ENCODE assay signal across 33 mouse cellular contexts in the genomic region with DNA sequence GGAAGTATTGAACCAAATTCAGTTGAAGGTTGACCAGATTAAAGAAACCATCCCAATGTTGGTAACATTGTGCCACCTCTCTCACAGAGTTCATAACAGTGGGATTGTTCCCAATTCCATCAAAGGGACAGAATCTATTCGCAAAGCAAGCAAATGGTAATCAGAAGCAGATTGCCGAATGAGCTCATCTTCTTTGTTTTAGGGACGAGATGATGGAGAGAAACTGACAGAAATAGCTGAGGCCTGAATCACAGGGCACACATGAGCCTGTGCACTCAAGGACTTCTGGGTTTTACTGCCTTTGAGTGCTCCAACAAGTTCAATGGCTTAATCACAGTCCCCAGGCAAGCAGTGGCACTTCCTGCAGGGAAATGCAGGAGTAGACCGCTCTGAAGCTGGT. TPM values are rescaled to one million over a fixed set of nuclear protein-coding genes. Genes with fewer than 3 reads are reported as not detected.
DNase-seq lines count a peak whose midpoint lies in the region; ATAC-seq and TF ChIP-seq lines count a peak whose summit lies in the region.
"Had no signal": no experiment of that assay in that cellular context is flagged by ENCODE, and none has a peak within 500 bp of the region (broad histone marks: within the 10 kb centered on the region; RNA-seq: fewer than 3 reads in every experiment).

No protein-coding gene starts in this region.

- H3K4me2 ChIP-seq in forebrain, embryonic 12.5 days, result no peak overlapping the region
- no peak overlapping the region for H3K4me2 ChIP-seq in forebrain, postnatal 0 days (ENCODE audit: low read depth)
- H3K4me2 ChIP-seq: embryonic facial prominence, embryonic 12.5 days; embryonic facial prominence, embryonic 15.5 days; forebrain, embryonic 13.5 days; heart, embryonic 11.5 days; hindbrain, embryonic 13.5 days; intestine, embryonic 15.5 days had no signal

- no peak overlapping the region for H3K27ac ChIP-seq in forebrain, embryonic 12.5 days
- no peak overlapping the region for H3K27ac ChIP-seq in forebrain, postnatal 0 days (ENCODE audit: low read depth, low read length)
- H3K27ac ChIP-seq: embryonic facial prominence, embryonic 12.5 days; embryonic facial prominence, embryonic 15.5 days; forebrain, embryonic 13.5 days; gastrocnemius, adult 2 months; hindbrain, embryonic 10.5 days; hindbrain, embryonic 13.5 days; intestine, embryonic 15.5 days had no signal

- WGBS in forebrain, embryonic 12.5 days, result 78% methylated on average over 4 of the region's 4 CpGs
- WGBS in forebrain, postnatal 0 days, result 71% methylated on average over 4 of the region's 4 CpGs

- H3K9me3 ChIP-seq in forebrain, embryonic 12.5 days, result no peaks in the 10 kb centered on the region
- H3K9me3 ChIP-seq in forebrain, postnatal 0 days (ENCODE audit: low read length), result no peaks in the 10 kb centered on the region
- H3K9me3 ChIP-seq: embryonic facial prominence, embryonic 12.5 days; embryonic facial prominence, embryonic 15.5 days; forebrain, embryonic 13.5 days; hindbrain, embryonic 10.5 days; hindbrain, embryonic 13.5 days; intestine, embryonic 15.5 days had no signal

- TF ChIP-seq CTCF in forebrain, postnatal 0 days (IDR thresholded peaks at IDR 0.05; ENCODE audit: low read depth), result no peak

- ATAC-seq in cerebellum, adult (ENCODE audit: insufficient number of reproducible peaks, low FRiP score, low TSS enrichment), result peak; percentile 10; the same call in 1 of the 2 replicates
- ATAC-seq in forebrain, embryonic 12.5 days (ENCODE audit: low FRiP score), result no peak
- no peak for ATAC-seq in forebrain, postnatal 0 days
- ATAC-seq: forebrain, embryonic 13.5 days; forebrain, embryonic 16.5 days; hindbrain, embryonic 16.5 days; intestine, embryonic 15.5 days had no signal

- DNase-seq in cerebellum, postnatal 25 days, result no peak
- DNase-seq in 3T3-L1 (ENCODE audit: low read depth, low spot score), result peak; percentile 54
- peak; percentile 67 for DNase-seq in Muller cell, postnatal 12 days (ENCODE audit: inconsistent ontology term)
- DNase-seq in forebrain, postnatal 0 days, result no peak
- DNase-seq: adrenal gland, adult 8-10 months; cerebellum, adult 18-20 months; cerebellum, adult 9-10 months; cerebellum, postnatal 14 days; gastrocnemius, adult 2 months; gastrocnemius, postnatal 14 days; heart, adult 18-20 months; kidney, adult 18-20 months; kidney, adult 9 months had no signal

- no peaks in the 10 kb centered on the region for H3K27me3 ChIP-seq in forebrain, embryonic 12.5 days
- no peaks in the 10 kb centered on the region for H3K27me3 ChIP-seq in forebrain, postnatal 0 days (ENCODE audit: insufficient read depth, low read length)
- H3K27me3 ChIP-seq: embryonic facial prominence, embryonic 12.5 days; embryonic facial prominence, embryonic 15.5 days; forebrain, embryonic 13.5 days; hindbrain, embryonic 13.5 days; intestine, embryonic 15.5 days had no signal

- H3K36me3 ChIP-seq in forebrain, embryonic 12.5 days (replicated peaks), result no peaks in the 10 kb centered on the region
- no peaks in the 10 kb centered on the region for H3K36me3 ChIP-seq in forebrain, postnatal 0 days (ENCODE audit: insufficient read depth)
- H3K36me3 ChIP-seq: embryonic facial prominence, embryonic 12.5 days; embryonic facial prominence, embryonic 15.5 days; hindbrain, embryonic 10.5 days; hindbrain, embryonic 13.5 days; intestine, embryonic 15.5 days had no signal

- no peak overlapping the region for H3K9ac ChIP-seq in forebrain, embryonic 12.5 days
- no peak overlapping the region for H3K9ac ChIP-seq in forebrain, postnatal 0 days
- H3K9ac ChIP-seq: embryonic facial prominence, embryonic 12.5 days; embryonic facial prominence, embryonic 15.5 days; forebrain, embryonic 13.5 days; hindbrain, embryonic 13.5 days; intestine, embryonic 15.5 days had no signal

- H3K4me1 ChIP-seq in forebrain, embryonic 12.5 days, result peaks cover 19% of the 10 kb centered on the region
- H3K4me1 ChIP-seq in forebrain, postnatal 0 days (ENCODE audit: insufficient read depth), result peaks cover 4% of the 10 kb centered on the region; the same call in 1 of the 2 replicates
- H3K4me1 ChIP-seq: embryonic facial prominence, embryonic 12.5 days; embryonic facial prominence, embryonic 15.5 days; intestine, embryonic 15.5 days had no signal

- H3K4me3 ChIP-seq in forebrain, embryonic 12.5 days (replicated peaks), result no peak overlapping the region
- no peak overlapping the region for H3K4me3 ChIP-seq in forebrain, postnatal 0 days (ENCODE audit: low read depth, low read length)
- H3K4me3 ChIP-seq: embryonic facial prominence, embryonic 12.5 days; embryonic facial prominence, embryonic 15.5 days; erythroblast, embryonic 14.5 days; forebrain, embryonic 13.5 days; gastrocnemius, adult 2 months; hindbrain, embryonic 10.5 days; hindbrain, embryonic 13.5 days; intestine, embryonic 15.5 days had no signal

RNA-seq across cellular contexts. Expression of a gene that starts 13.6 kb away (rescaled TPM):
- polyA plus RNA-seq in forebrain, embryonic 12.5 days (2016; fragmentation: Nextera tagmentation; extraction: Ambion mirVana), result not detected in 2 replicates
- total RNA-seq in forebrain, postnatal 0 days (2014; rRNA removed), result not detected in 2 replicates
- polyA plus RNA-seq in forebrain, postnatal 0 days (2015; fragmentation: Nextera tagmentation; extraction: Ambion mirVana), result not detected in 2 replicates
- total RNA-seq: adrenal gland, adult 8-10 months; common myeloid progenitor, adult 5-6 weeks; ES-E14; gastrocnemius, adult 2 months; gastrocnemius, postnatal 14 days; gastrocnemius, postnatal 4 days; heart, adult 18-20 months; heart, postnatal 25 days had no signal
- polyA plus RNA-seq: brain, embryonic 14.5 days; embryonic facial prominence, embryonic 12.5 days; embryonic facial prominence, embryonic 15.5 days; erythroblast, embryonic 14.5 days; forebrain, embryonic 13.5 days; forebrain, embryonic 16.5 days; frontal cortex, adult 2 months; heart, embryonic 11.5 days; heart, embryonic 14.5 days; heart, postnatal 0 days; hindbrain, embryonic 10.5 days; hindbrain, embryonic 13.5 days; hindbrain, embryonic 16.5 days; intestine, embryonic 15.5 days had no signal

Comparison
In these comparisons a context has a peak if more than half of its experiments do, and no peak if none do; other contexts are left out.
1. DNase-seq: peak in 3T3-L1 (single experiment) and Muller cell, postnatal 12 days (single experiment); none in cerebellum, postnatal 25 days (0 of 2) and forebrain, postnatal 0 days (single experiment).